Mouse (Mus musculus): Measurements from ENCODE around the gene Anp32b.

Anp32b gene

DNA sequence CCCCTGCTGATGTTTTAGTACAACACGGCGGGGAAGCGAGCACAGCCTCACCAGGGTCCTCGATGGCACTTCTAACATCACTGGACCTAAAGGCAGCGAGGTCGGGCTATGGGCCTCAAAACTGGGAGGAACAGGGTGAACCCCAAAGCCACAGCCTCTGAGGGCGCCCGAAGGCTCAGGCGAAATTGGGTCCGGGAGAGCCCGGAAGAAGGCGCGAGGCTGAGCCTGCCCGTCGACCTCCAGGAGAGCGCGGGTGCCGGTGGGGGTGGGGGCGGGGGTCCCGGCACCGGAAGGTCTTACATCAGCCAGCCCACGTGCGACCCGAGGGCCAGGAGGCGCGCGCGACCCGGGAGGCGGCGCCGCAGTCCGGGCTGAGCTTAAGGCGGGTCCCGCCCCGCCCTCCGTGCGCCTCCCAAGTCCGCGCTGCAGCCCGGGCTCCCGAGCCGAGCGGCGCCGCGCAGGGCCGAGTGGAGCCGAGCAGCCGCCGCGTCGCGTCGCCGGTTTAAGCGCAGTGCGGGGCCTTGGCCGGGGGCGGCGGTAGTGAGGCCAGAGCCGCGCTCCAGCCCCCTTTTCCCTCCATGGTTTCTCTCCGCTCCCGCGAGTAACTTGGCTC lies at the start of gene Anp32b:
Gene Anp32b, plus strand, starts transcription at position 384 of the 613 bp plus-strand sequence.
- CTCF ChIA-PET = interaction anchor here (1.3 kb wide), 1 partner anchor 12 kb away, joined by 4 read pairs; no protein-coding TSS in a partner anchor

DNA sequence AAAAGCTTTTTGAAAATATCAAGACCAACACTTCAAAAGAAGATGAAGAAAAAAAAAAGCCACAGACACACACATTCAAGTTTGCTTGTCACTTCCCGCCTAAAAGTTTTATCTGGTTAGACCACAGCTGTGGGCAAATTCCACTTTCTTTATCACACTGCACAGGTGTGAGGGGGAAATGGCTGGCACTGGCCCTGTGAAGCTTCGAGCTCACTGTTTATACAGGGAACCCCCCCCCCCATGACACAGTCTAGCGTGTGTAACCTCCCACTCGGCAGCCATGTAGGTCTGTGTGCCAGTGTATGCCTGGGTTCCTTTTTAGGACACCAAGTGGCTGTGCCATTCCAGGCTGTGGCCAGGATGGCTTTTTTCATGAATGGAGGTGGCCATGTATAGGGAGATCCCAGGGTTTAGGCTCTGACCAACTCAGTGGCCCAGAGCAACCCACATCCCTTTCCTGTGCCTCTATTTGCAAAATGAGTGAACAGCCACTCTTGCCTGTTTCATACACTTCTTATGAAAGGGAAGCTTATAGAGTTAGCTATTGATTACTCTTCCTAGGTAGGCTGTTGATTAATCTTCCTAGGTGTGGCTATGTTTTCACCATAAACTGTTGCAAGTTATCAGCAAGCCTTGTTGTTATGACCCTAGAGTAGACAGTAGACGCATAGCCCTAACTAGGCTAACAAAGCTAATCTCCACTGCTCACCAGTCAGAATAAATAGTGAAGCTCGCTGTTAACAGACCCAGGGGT lies 46.5 kb upstream of the Anp32b start:
- CTCF ChIA-PET = no interaction called here

GRCm38 (mm10) chr4:46406966-46407703 lies 43.6 kb upstream of the Anp32b start:
- CTCF ChIA-PET = no interaction called here

GRCm38 (mm10) chr4:46410677-46411076 lies 40.0 kb upstream of the Anp32b start:
- CTCF ChIA-PET = no interaction called here

GRCm38 (mm10) chr4:46411489-46411888 lies 39.2 kb upstream of the Anp32b start:
- CTCF ChIA-PET = interaction anchor here (0.6 kb wide), 2 partner anchors 53 to 78 kb away, joined by 4 read pairs; partner anchors contain the start of gene Nans

DNA sequence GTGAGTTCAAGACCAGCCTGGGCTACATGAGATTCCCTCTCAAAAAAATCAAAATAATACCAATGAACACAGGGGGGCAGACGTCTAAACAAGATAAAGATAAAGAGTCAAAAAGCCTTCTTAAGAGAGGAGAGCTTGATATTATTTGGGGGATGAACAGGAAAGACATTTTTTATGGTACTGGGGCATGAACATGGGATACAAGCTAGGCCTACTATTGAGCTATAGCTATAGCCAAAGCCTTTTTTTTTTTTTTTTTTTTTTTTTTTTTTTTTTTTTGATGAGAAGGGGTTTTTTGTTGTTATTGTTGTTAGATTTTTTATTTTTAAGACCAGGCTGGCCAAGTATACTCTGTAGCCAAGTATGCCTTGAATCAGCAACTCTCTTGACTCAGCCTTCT lies 38.6 kb upstream of the Anp32b start:
- CTCF ChIA-PET = interaction anchor here (0.6 kb wide), 2 partner anchors 53 to 77 kb away, joined by 4 read pairs; partner anchors contain the start of gene Nans

GRCm38 (mm10) chr4:46413406-46413805 lies 37.3 kb upstream of the Anp32b start, which contains the start of gene Hemgn:
Hemgn (minus strand) TSS chr4:46413506.
- CTCF ChIA-PET = interaction anchor here (0.6 kb wide), 1 partner anchor 186 kb away, joined by 3 read pairs; no protein-coding TSS in a partner anchor

DNA sequence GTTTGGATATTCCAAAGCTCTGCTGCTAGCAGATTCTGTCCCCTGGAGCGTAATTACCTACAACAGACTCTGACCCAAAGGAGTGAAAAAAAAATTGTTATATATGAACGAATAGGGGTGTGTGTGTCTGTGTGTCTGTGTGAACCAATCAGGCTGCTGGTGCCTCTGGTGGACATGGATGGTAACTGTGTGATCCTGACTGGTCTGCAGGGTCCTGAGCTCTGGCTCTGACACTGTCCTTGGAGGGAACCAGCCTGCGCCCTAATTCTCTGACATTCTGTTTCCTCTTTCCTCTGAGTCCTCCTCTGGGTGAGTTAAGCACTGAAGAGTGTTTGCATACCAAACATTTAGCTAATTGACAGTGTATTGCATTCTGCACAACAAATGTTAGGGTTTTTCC lies 33.2 kb upstream of the Anp32b start:
- CTCF ChIA-PET = no interaction called here

- CTCF ChIA-PET = no interaction called here
These were observed 31.9 kb upstream of the Anp32b start for GRCm38 (mm10) chr4:46418851-46419250.

- CTCF ChIA-PET = interaction anchor here (0.6 kb wide), 1 partner anchor 28 kb away, joined by 3 read pairs; no protein-coding TSS in a partner anchor
These were observed 28.1 kb upstream of the Anp32b start for GRCm38 (mm10) chr4:46422625-46423024.

- CTCF ChIA-PET = no interaction called here
These were observed 21.7 kb upstream of the Anp32b start for GRCm38 (mm10) chr4:46428903-46429499.

- CTCF ChIA-PET = no interaction called here
These were observed 18.2 kb upstream of the Anp32b start for GRCm38 (mm10) chr4:46432339-46433036.

DNA sequence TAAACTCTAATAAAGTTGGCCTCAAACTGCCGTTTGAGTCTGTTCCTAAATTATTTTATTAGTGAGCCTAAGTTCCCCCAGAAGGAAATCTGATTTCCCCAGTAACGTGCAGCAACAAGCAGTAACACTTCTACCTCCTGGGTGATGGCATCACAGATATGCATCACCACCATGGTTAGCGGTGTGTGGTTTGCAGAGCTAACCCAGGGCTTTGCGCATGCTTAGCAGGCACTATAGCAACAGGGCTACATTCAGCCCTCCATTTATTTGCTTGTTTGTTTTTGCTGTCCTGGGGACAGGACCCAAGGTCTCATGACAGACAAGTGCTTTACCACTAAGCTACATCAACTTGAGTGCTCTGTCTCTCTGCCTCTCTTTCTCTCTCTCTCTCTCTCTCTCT lies 8.2 kb upstream of the Anp32b start:
- CTCF ChIA-PET = no interaction called here

GRCm38 (mm10) chr4:46445237-46445945 lies 5.3 kb upstream of the Anp32b start:
- CTCF ChIA-PET = no interaction called here

GRCm38 (mm10) chr4:46447461-46447860 lies 3.2 kb upstream of the Anp32b start:
- CTCF ChIA-PET = no interaction called here

DNA sequence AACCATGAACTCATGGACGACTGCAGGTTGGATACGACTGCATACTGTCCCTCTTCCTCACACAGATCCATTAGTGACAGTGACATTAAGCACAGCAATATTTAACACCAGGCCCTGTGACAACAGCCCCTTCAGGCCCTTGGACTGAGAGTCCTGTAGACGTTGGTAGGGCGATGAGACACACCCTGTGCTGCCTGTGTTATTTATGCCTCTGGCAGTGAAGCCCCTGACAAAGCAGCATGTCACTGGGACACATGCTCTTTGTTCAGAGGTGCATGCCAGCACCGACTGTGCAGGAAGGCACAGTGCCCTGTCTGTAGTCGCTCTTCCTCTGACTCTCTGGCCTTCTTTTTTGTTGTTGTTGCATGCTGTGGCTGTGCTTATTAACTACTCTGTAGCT lies 1.8 kb upstream of the Anp32b start:
- CTCF ChIA-PET = interaction anchor here (0.9 kb wide), 1 partner anchor 56 kb away, joined by 3 read pairs; no protein-coding TSS in a partner anchor

GRCm38 (mm10) chr4:46450020-46450518 lies 633 bp upstream of the Anp32b start:
- CTCF ChIA-PET = interaction anchor here (0.6 to 1.3 kb wide), 4 partner anchors 12 to 60 kb away, joined by 3 to 4 read pairs (median 4); no protein-coding TSS in a partner anchor

GRCm38 (mm10) chr4:46451240-46451757 lies 597 bp downstream of the Anp32b start:
- CTCF ChIA-PET = interaction anchor here (1.8 kb wide), 1 partner anchor 12 kb away, joined by 6 read pairs; no protein-coding TSS in a partner anchor

DNA sequence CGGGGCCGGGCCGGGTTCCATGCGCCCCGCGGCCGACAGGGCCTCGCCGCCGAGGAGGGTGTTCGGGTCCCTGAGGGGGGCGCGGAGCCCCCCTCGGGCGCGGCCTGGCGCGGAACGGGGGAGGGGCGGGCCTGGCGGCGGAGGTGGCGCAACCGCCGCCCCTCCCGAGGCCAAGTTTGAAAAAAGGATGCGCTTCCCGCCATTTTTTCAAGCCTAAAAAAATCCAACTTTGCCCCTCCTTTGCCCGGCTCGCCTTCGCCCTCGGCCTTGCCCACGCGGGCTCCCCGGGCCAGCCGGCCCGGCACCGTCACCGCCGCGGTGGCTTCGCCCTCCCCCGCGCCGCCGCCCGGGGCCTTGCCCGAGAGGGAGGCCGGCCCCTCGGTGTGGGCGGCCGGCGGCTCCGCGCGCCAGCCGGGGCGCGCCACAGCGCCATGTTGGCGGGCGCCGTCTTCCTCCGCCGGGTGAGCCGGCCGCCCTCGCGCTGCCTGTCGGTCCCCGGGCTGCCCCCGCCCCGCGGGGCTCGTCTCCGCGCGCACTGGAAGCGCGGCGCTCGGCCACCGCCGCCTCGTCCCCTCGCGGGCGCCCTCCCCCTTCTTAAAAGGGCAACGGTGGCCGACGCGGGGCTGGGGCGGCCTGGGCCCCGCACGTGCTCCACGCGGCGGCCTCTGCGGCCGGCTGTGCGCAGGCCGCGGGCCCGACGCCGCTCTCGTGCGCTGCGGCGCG lies 1.2 kb downstream of the Anp32b start:
- CTCF ChIA-PET = interaction anchor here (1.8 kb wide), 1 partner anchor 11 kb away, joined by 6 read pairs; no protein-coding TSS in a partner anchor
